Mouse (Mus musculus) intestine, embryonic 14.5 days (tissue): ENCODE data around the gene Ambra1. TPM values are rescaled to one million over a fixed set of nuclear protein-coding genes. Genes with fewer than 3 reads are reported as not detected.
"Not testable (repeated sequence)": the region's sequence is repeated elsewhere in the genome, so short reads cannot be mapped to it uniquely, and the experiment has no call there.

Experiments
- ATAC-seq: fragments of 200-750 bp; cut with Nextera tagmentation; replicated peaks from 2 replicates; pipeline ENCODE4 v1.8.0; 2017; ENCODE audit warnings: low read depth, moderate number of reproducible peaks, moderate TSS enrichment, moderate library complexity; ENCODE audit not compliant: low FRiP score, low TSS enrichment
- DNase-seq: peaks from one replicate; pipeline ENCODE4 v3.0.0-alpha.2; 2018; ENCODE audit warnings: low spot score
- H3K27ac ChIP-seq: fragments of 300-500 bp; sonication (generic); 2 replicates; pipeline ENCODE4 v1.5.1; 2014; ENCODE audit warnings: low read depth, mild to moderate bottlenecking, control low read depth
- H3K27me3 ChIP-seq: fragments of 300-500 bp; sonication (generic); replicated peaks from 2 replicates; pipeline ENCODE4 v1.6.1; 2014; ENCODE audit warnings: low read length, control low read depth; ENCODE audit not compliant: control insufficient read depth, insufficient read depth
- H3K36me3 ChIP-seq: fragments of 300-500 bp; sonication (generic); 2 replicates; pipeline ENCODE4 v1.6.1; 2014; ENCODE audit warnings: low read length, control low read depth; ENCODE audit not compliant: control insufficient read depth, insufficient read depth
- H3K4me1 ChIP-seq: fragments of 300-500 bp; sonication (generic); replicated peaks from 2 replicates; pipeline ENCODE4 v1.6.1; 2014; ENCODE audit warnings: low read length, control low read depth, mixed read lengths; ENCODE audit not compliant: control insufficient read depth, insufficient read depth
- H3K4me2 ChIP-seq: fragments of 300-500 bp; sonication (generic); 2 replicates; pipeline ENCODE4 v1.6.1; 2014; ENCODE audit warnings: low read length
- H3K4me3 ChIP-seq: fragments of 300-500 bp; sonication (generic); 2 replicates; pipeline ENCODE4 v1.5.1; 2014; ENCODE audit warnings: low read depth, low read length, control low read depth, mixed read lengths
- H3K9ac ChIP-seq: fragments of 300-500 bp; sonication (generic); 2 replicates; pipeline ENCODE4 v1.6.1; 2014; ENCODE audit warnings: mild to moderate bottlenecking, low read length
- H3K9me3 ChIP-seq: fragments of 300-500 bp; sonication (generic); 2 replicates; pipeline ENCODE4 v1.6.1; 2016; ENCODE audit warnings: low read length, control low read depth; ENCODE audit not compliant: control insufficient read depth
- WGBS: fragments of 180-500 bp; shearing (Covaris S2); extraction: QIAGEN DNeasy Blood & Tissue Kit; methylation state at CpG from one replicate; pipeline ENCODE4 v1.1.7; 2014; 5-methylcytosine and 5-hydroxymethylcytosine counted together
- polyA plus RNA-seq: library from polyadenylated mRNA; unstranded; fragments of >200 nt; fragmentation: Nextera tagmentation; extraction: Ambion mirVana; gene quantifications from 2 replicates; pipeline ENCODE4 v1.2.1, GENCODE M21; 2014

Ambra1 gene
- polyA plus RNA-seq, 1 experiment from 2014 or later, result 15.7 TPM

- no peak overlapping the region for H3K4me2 ChIP-seq
- DNase-seq, result no peak
- peaks cover 13% of the 10 kb centered on the region for H3K36me3 ChIP-seq
- ATAC-seq, result no peak
- H3K27ac ChIP-seq, result no peak overlapping the region
- no peaks in the 10 kb centered on the region for H3K9me3 ChIP-seq
- no peak overlapping the region for H3K4me3 ChIP-seq
- no peaks in the 10 kb centered on the region for H3K4me1 ChIP-seq
- H3K9ac ChIP-seq, result no peak overlapping the region
- no peaks in the 10 kb centered on the region for H3K27me3 ChIP-seq
These were observed 6.0 kb upstream of the Ambra1 start for GRCm38 (mm10) chr2:91723951-91724350.

- no peaks in the 10 kb centered on the region for H3K9me3 ChIP-seq
- H3K4me2 ChIP-seq, result no peak overlapping the region
- no peak overlapping the region for H3K9ac ChIP-seq
- H3K27me3 ChIP-seq, result no peaks in the 10 kb centered on the region
- peaks cover 13% of the 10 kb centered on the region for H3K36me3 ChIP-seq
- ATAC-seq (no peak), DNase-seq (no peak)
- H3K4me1 ChIP-seq, result no peaks in the 10 kb centered on the region
- H3K4me3 ChIP-seq, result no peak overlapping the region
- H3K27ac ChIP-seq, result no peak overlapping the region
- 67% methylated on average over 2 of the region's 2 CpGs for WGBS
These were observed 5.2 kb upstream of the Ambra1 start for GRCm38 (mm10) chr2:91724716-91725115.

GRCm38 (mm10) chr2:91725476-91725875 is 4.5 kb upstream of the Ambra1 start:
- not testable (repeated sequence) for H3K4me1 ChIP-seq, H3K27ac ChIP-seq, H3K4me3 ChIP-seq, H3K4me2 ChIP-seq, H3K27me3 ChIP-seq, DNase-seq, H3K36me3 ChIP-seq, H3K9ac ChIP-seq, H3K9me3 ChIP-seq, ATAC-seq
- 48% methylated on average over 4 of the region's 4 CpGs for WGBS

- DNase-seq (no peak), ATAC-seq (no peak)
- H3K9ac ChIP-seq, result no peak overlapping the region
- H3K36me3 ChIP-seq, result no peaks in the 10 kb centered on the region
- H3K9me3 ChIP-seq, result no peaks in the 10 kb centered on the region
- 85% methylated on average over 3 of the region's 3 CpGs for WGBS
- no peak overlapping the region for H3K4me2 ChIP-seq
- H3K27me3 ChIP-seq, result no peaks in the 10 kb centered on the region
- H3K4me1 ChIP-seq, result peaks cover 2% of the 10 kb centered on the region; the same call in 1 of the 2 replicates
- H3K4me3 ChIP-seq, result no peak overlapping the region
- no peak overlapping the region for H3K27ac ChIP-seq
These were observed 2.9 kb upstream of the Ambra1 start for GRCm38 (mm10) chr2:91727011-91727410.

- peak overlapping the region; percentile 51 for H3K4me2 ChIP-seq
- 20% methylated on average over 4 of the region's 4 CpGs for WGBS
- H3K9ac ChIP-seq, result peak overlapping the region; percentile 91
- no peaks in the 10 kb centered on the region for H3K27me3 ChIP-seq
- ATAC-seq (no peak), DNase-seq (no peak)
- H3K36me3 ChIP-seq, result no peaks in the 10 kb centered on the region
- no peaks in the 10 kb centered on the region for H3K9me3 ChIP-seq
- H3K4me1 ChIP-seq, result peaks cover 2% of the 10 kb centered on the region; the same call in 1 of the 2 replicates
- peak overlapping the region; percentile 86 for H3K4me3 ChIP-seq
- 0 out of 2 replicates have a peak overlapping the region, but pooled peaks have one; percentile 93 for H3K27ac ChIP-seq
These were observed 363 bp upstream of the Ambra1 start for GRCm38 (mm10) chr2:91729571-91729970.

GRCm38 (mm10) chr2:91735221-91735620 is 5.3 kb downstream of the Ambra1 start:
- Histone ChIP-seq H3K27ac (no peak overlapping the region), H3K4me2 (no peak overlapping the region), H3K4me3 (no peak overlapping the region), H3K4me1 (peaks cover 2% of the 10 kb centered on the region; the same call in 1 of the 2 replicates), H3K27me3 (no peaks in the 10 kb centered on the region), H3K9ac (no peak overlapping the region), H3K9me3 (no peaks in the 10 kb centered on the region), H3K36me3 (no peaks in the 10 kb centered on the region)
- ATAC-seq (no peak), DNase-seq (no peak)
- 90% methylated on average over 5 of the region's 5 CpGs for WGBS

GRCm38 (mm10) chr2:91739586-91739985 is 9.7 kb downstream of the Ambra1 start:
- H3K27me3 ChIP-seq, result no peaks in the 10 kb centered on the region
- H3K4me3 ChIP-seq, result no peak overlapping the region
- WGBS, result 97% methylated on average over 1 of the region's 1 CpGs
- H3K27ac ChIP-seq, result no peak overlapping the region
- H3K9ac ChIP-seq, result no peak overlapping the region
- H3K4me2 ChIP-seq, result no peak overlapping the region
- ATAC-seq (no peak), DNase-seq (no peak)
- no peaks in the 10 kb centered on the region for H3K36me3 ChIP-seq
- H3K9me3 ChIP-seq, result no peaks in the 10 kb centered on the region
- no peaks in the 10 kb centered on the region for H3K4me1 ChIP-seq

- Histone ChIP-seq H3K27ac (no peak overlapping the region), H3K27me3 (no peaks in the 10 kb centered on the region), H3K4me1 (no peaks in the 10 kb centered on the region), H3K9ac (no peak overlapping the region), H3K4me2 (no peak overlapping the region), H3K9me3 (no peaks in the 10 kb centered on the region), H3K4me3 (no peak overlapping the region), H3K36me3 (0 out of 2 replicates have a peak, but pooled peaks cover 4% of the 10 kb centered on the region)
- no peak for ATAC-seq
- WGBS, result 90% methylated on average over 5 of the region's 5 CpGs
- no peak for DNase-seq
These were observed 14.8 kb downstream of the Ambra1 start for GRCm38 (mm10) chr2:91744686-91745085.

GRCm38 (mm10) chr2:91749811-91750261 is 19.9 kb downstream of the Ambra1 start:
- no peak for ATAC-seq
- no peak overlapping the region for H3K27ac ChIP-seq
- no peak overlapping the region for H3K4me3 ChIP-seq
- H3K27me3 ChIP-seq, result no peaks in the 10 kb centered on the region
- H3K4me2 ChIP-seq, result no peak overlapping the region
- H3K9me3 ChIP-seq, result no peaks in the 10 kb centered on the region
- WGBS, result 62% methylated on average over 2 of the region's 2 CpGs
- no peak overlapping the region for H3K9ac ChIP-seq
- no peaks in the 10 kb centered on the region for H3K4me1 ChIP-seq
- DNase-seq, result no peak
- 0 out of 2 replicates have a peak, but pooled peaks cover 2% of the 10 kb centered on the region for H3K36me3 ChIP-seq
